11 mouse cellular contexts compared by ENCODE assay signal in genomic region chr5:87142865-87143456, GRCm38 (mm10). TPM values are rescaled to one million over a fixed set of nuclear protein-coding genes. Genes with fewer than 3 reads are reported as not detected.
DNase-seq lines count a peak whose midpoint lies in the region; ATAC-seq and TF ChIP-seq lines count a peak whose summit lies in the region.
"Had no signal": no experiment of that assay in that cellular context is flagged by ENCODE, and none has a peak within 500 bp of the region (broad histone marks: within the 10 kb centered on the region; RNA-seq: fewer than 3 reads in every experiment).

No protein-coding gene starts in this region.

- CTCF ChIA-PET in Patski (lab: Charles Lee), result interaction anchor here (0.7 to 1.1 kb wide), 2 partner anchors 257 to 290 kb away, joined by 4 read pairs; no protein-coding TSS in a partner anchor

- no peaks in the 10 kb centered on the region for H3K4me1 ChIP-seq in forebrain, embryonic 14.5 days (ENCODE audit: control insufficient read depth, insufficient read depth, low read length)
- no peaks in the 10 kb centered on the region for H3K4me1 ChIP-seq in kidney, embryonic 16.5 days (ENCODE audit: insufficient read depth, low read length)
- H3K4me1 ChIP-seq in liver, postnatal 0 days (ENCODE audit: insufficient read depth), result no peaks in the 10 kb centered on the region
- H3K4me1 ChIP-seq: embryonic facial prominence, embryonic 13.5 days; liver, embryonic 15.5 days had no signal

- peak; percentile 86 for ATAC-seq in Patski
- ATAC-seq in forebrain, embryonic 14.5 days, result peak; percentile 66
- peak; percentile 23; the same call in 1 of the 2 replicates for ATAC-seq in kidney, embryonic 16.5 days (ENCODE audit: low FRiP score, low TSS enrichment)
- peak; percentile 69 for ATAC-seq in liver, postnatal 0 days

- in situ Hi-C loops in Patski (cut with MboI; ENCODE audit: low pct_unique_long_range_greater_than_20kb), result loop anchor here (5.0 to 10.0 kb wide), 4 partner anchors 256 to 708 kb away; no protein-coding TSS in a partner anchor

- H3K27me3 ChIP-seq in Patski, result peaks cover 3% of the 10 kb centered on the region
- H3K27me3 ChIP-seq in forebrain, embryonic 14.5 days (replicated peaks; ENCODE audit: control insufficient read depth, insufficient read depth, low read length), result no peaks in the 10 kb centered on the region
- no peaks in the 10 kb centered on the region for H3K27me3 ChIP-seq in kidney, embryonic 16.5 days (ENCODE audit: insufficient read depth, low read length)
- no peaks in the 10 kb centered on the region for H3K27me3 ChIP-seq in liver, postnatal 0 days (ENCODE audit: insufficient read depth, low read length)
- H3K27me3 ChIP-seq: embryonic facial prominence, embryonic 13.5 days; liver, embryonic 15.5 days had no signal

- no peak for TF ChIP-seq EP300 in liver, postnatal 0 days (IDR thresholded peaks at IDR 0.05; ENCODE audit: low read depth)

- no peak overlapping the region for H3K9ac ChIP-seq in forebrain, embryonic 14.5 days (ENCODE audit: low read length)
- H3K9ac ChIP-seq in kidney, embryonic 16.5 days (replicated peaks; ENCODE audit: low read length), result no peak overlapping the region
- H3K9ac ChIP-seq in liver, postnatal 0 days (replicated peaks), result no peak overlapping the region
- H3K9ac ChIP-seq: embryonic facial prominence, embryonic 13.5 days; liver, embryonic 15.5 days had no signal

- H3K36me3 ChIP-seq in forebrain, embryonic 14.5 days (ENCODE audit: control insufficient read depth, insufficient read depth, low read length), result no peaks in the 10 kb centered on the region
- no peaks in the 10 kb centered on the region for H3K36me3 ChIP-seq in kidney, embryonic 16.5 days (ENCODE audit: insufficient read depth, low read length)
- H3K36me3 ChIP-seq in liver, postnatal 0 days (replicated peaks; ENCODE audit: insufficient read depth, low read length), result no peaks in the 10 kb centered on the region
- H3K36me3 ChIP-seq: embryonic facial prominence, embryonic 13.5 days; liver, embryonic 15.5 days had no signal

- no peaks in the 10 kb centered on the region for H3K9me3 ChIP-seq in forebrain, embryonic 14.5 days (replicated peaks; ENCODE audit: control insufficient read depth, low read length)
- no peaks in the 10 kb centered on the region for H3K9me3 ChIP-seq in kidney, embryonic 16.5 days (ENCODE audit: low read length)
- no peaks in the 10 kb centered on the region for H3K9me3 ChIP-seq in liver, postnatal 0 days (ENCODE audit: low read length)
- H3K9me3 ChIP-seq: embryonic facial prominence, embryonic 13.5 days; liver, embryonic 15.5 days had no signal

- 36% methylated on average over 3 of the region's 3 CpGs for WGBS in forebrain, embryonic 14.5 days
- 38% methylated on average over 3 of the region's 3 CpGs for WGBS in kidney, embryonic 16.5 days
- WGBS in liver, postnatal 0 days (ENCODE audit: insufficient replicate concordance), result 35% methylated on average over 3 of the region's 3 CpGs

- no peak overlapping the region for H3K4me3 ChIP-seq in forebrain, embryonic 14.5 days (ENCODE audit: low read depth, low read length)
- no peak overlapping the region for H3K4me3 ChIP-seq in kidney, embryonic 16.5 days (ENCODE audit: low read length)
- H3K4me3 ChIP-seq in liver, postnatal 0 days (ENCODE audit: low read depth, low read length), result no peak overlapping the region
- H3K4me3 ChIP-seq: embryonic facial prominence, embryonic 13.5 days; liver, embryonic 15.5 days had no signal

- DNase-seq in adrenal gland, adult 2 months, result peak; percentile 27
- no peak for DNase-seq in adrenal gland, adult 8-10 months
- DNase-seq in Patski (ENCODE audit: low read depth, low spot score), result no peak
- DNase-seq in forebrain, embryonic 14.5 days (ENCODE audit: low spot score), result peak; percentile 47
- peak; percentile 20 for DNase-seq in liver, postnatal 0 days
- DNase-seq in retina, embryonic 14.5 days (ENCODE audit: low spot score), result peak; percentile 66
- DNase-seq in natural killer cell, adult 2 months (ENCODE audit: low spot score in 2 of 2), result no peak

- H3K4me2 ChIP-seq in forebrain, embryonic 14.5 days (ENCODE audit: low read length), result no peak overlapping the region
- H3K4me2 ChIP-seq in kidney, embryonic 16.5 days (replicated peaks; ENCODE audit: low read depth, low read length), result no peak overlapping the region
- no peak overlapping the region for H3K4me2 ChIP-seq in liver, postnatal 0 days (ENCODE audit: low read depth, low read length)
- H3K4me2 ChIP-seq: embryonic facial prominence, embryonic 13.5 days; liver, embryonic 15.5 days had no signal

- POLR2A ChIA-PET in Patski (lab: Charles Lee), result interaction anchor here (0.5 kb wide), 1 partner anchor 21 kb away, joined by 3 read pairs; no protein-coding TSS in a partner anchor

- no peak overlapping the region for H3K27ac ChIP-seq in forebrain, embryonic 14.5 days (ENCODE audit: low read depth, low read length)
- no peak overlapping the region for H3K27ac ChIP-seq in kidney, embryonic 16.5 days (ENCODE audit: low read length)
- no peak overlapping the region for H3K27ac ChIP-seq in liver, postnatal 0 days (ENCODE audit: low read depth)
- H3K27ac ChIP-seq: embryonic facial prominence, embryonic 13.5 days; liver, embryonic 15.5 days had no signal

- TF ChIP-seq CTCF in Patski (IDR thresholded peaks at IDR 0.05), result peak; percentile 68
- peak; percentile 79 for TF ChIP-seq CTCF in liver, postnatal 0 days (IDR thresholded peaks at IDR 0.05; ENCODE audit: low read depth)

RNA-seq across cellular contexts. Expression of gene Ugt2b5, which starts 2.8 kb away (rescaled TPM):
- under 1 TPM in 1 of 2 experiments, not detected in 1; 0.98 TPM for total RNA-seq in adrenal gland, adult 2 months (2021)
- 0.07 TPM in 1 of 2 replicates, not detected in the other for polyA plus RNA-seq in adrenal gland, adult 2 months (2012; rRNA removed)
- total RNA-seq in adrenal gland, adult 8-10 months (2022), result under 1 TPM in 2 of 4 experiments, not detected in 2; 0.12 to 0.65 TPM
- polyA plus RNA-seq in Patski (2021), result 4.1 TPM
- 0.09 TPM in 1 of 2 replicates, not detected in the other for polyA plus RNA-seq in forebrain, embryonic 14.5 days (2014; fragmentation: Nextera tagmentation; extraction: Ambion mirVana)
- 22.0 and 25.3 TPM in 2 replicates for polyA plus RNA-seq in kidney, embryonic 16.5 days (2015; fragmentation: Nextera tagmentation; extraction: Ambion mirVana)
- 146 and 156 TPM in 2 replicates for polyA plus RNA-seq in liver, postnatal 0 days (2015; fragmentation: Nextera tagmentation; extraction: Ambion mirVana)
- polyA plus RNA-seq: C2C12; embryonic facial prominence, embryonic 13.5 days had no signal

RNA-seq across cellular contexts. Expression of gene Ugt2b36, which starts 50.6 kb away (rescaled TPM):
- total RNA-seq in adrenal gland, adult 2 months (2021), result 1 to 10 TPM in 1 of 2 experiments, not detected in 1; 1.2 TPM
- not detected in 2 replicates for polyA plus RNA-seq in adrenal gland, adult 2 months (2012; rRNA removed)
- under 1 TPM in 2 of 4 experiments, not detected in 2; 0.23 to 0.59 TPM for total RNA-seq in adrenal gland, adult 8-10 months (2022)
- polyA plus RNA-seq in Patski (2021), result not detected
- polyA plus RNA-seq in forebrain, embryonic 14.5 days (2014; fragmentation: Nextera tagmentation; extraction: Ambion mirVana), result not detected in 2 replicates
- polyA plus RNA-seq in kidney, embryonic 16.5 days (2015; fragmentation: Nextera tagmentation; extraction: Ambion mirVana), result 0.07 TPM in 1 of 2 replicates, not detected in the other
- 13.0 and 15.0 TPM in 2 replicates for polyA plus RNA-seq in liver, postnatal 0 days (2015; fragmentation: Nextera tagmentation; extraction: Ambion mirVana)
- polyA plus RNA-seq: C2C12; embryonic facial prominence, embryonic 13.5 days had no signal

Comparison
In these comparisons a context has a peak if more than half of its experiments do, and no peak if none do; other contexts are left out.
1. DNase-seq: peak in adrenal gland, adult 2 months (single experiment), forebrain, embryonic 14.5 days (single experiment), liver, postnatal 0 days (single experiment) and retina, embryonic 14.5 days (single experiment); none in adrenal gland, adult 8-10 months (single experiment), Patski (single experiment) and natural killer cell, adult 2 months (0 of 2).
2. ATAC-seq: peak in every context shown above with its lines; median percentile 86 in Patski; 69 in liver, postnatal 0 days; 66 in forebrain, embryonic 14.5 days; 23 in kidney, embryonic 16.5 days.
3. RNA of gene Ugt2b36, which starts 50.6 kb away (polyA plus RNA-seq): 13.0 to 15.0 TPM in liver, postnatal 0 days; 0.07 TPM in kidney, embryonic 16.5 days, not detected in adrenal gland, adult 2 months, not detected in Patski (single experiment) and not detected in forebrain, embryonic 14.5 days; every median in the first group is over 10 times any median in the second.